Mouse (Mus musculus) MEL (cell line): ENCODE results near the gene Rtbdn. TPM values are rescaled to one million over a fixed set of nuclear protein-coding genes. Genes with fewer than 3 reads are reported as not detected.

Experiments used
- DNase-seq: peaks from one replicate; pipeline ENCODE4 v3.0.0; 2011; ENCODE audit warnings: low read depth, low spot score
- H3K27ac ChIP-seq: 2 replicates; pipeline ENCODE4 v1.5.1; 2012; ENCODE audit warnings: low read depth, mild to moderate bottlenecking, control low read depth, low read length, moderate library complexity; ENCODE audit not compliant: control insufficient read depth
- H3K27me3 ChIP-seq, 2 experiments: fragments of 150-350 bp in 1 of 2; sonication (generic) in 1 of 2; 2 replicates each; pipeline ENCODE4 v1.6.1; 2012; ENCODE audit warnings: low read length in 2 of 2, mild to moderate bottlenecking in 2 of 2, improper control_type of control experiment in 1 of 2, moderate library complexity in 1 of 2; ENCODE audit not compliant: insufficient read depth in 2 of 2, control insufficient read depth in 1 of 2
- H3K36me3 ChIP-seq, 2 experiments: 2 replicates each; pipeline ENCODE4 v1.6.1; 2012 to 2014; ENCODE audit warnings: low read length in 2 of 2, improper control_type of control experiment in 1 of 2, inconsistent platforms in 1 of 2, mild to moderate bottlenecking in 1 of 2; ENCODE audit not compliant: insufficient read depth in 2 of 2, control insufficient read depth in 1 of 2
- H3K4me1 ChIP-seq, 2 experiments: fragments of 150-350 bp in 1 of 2; sonication (generic) in 1 of 2; 2 replicates each; pipeline ENCODE4 v1.6.1; 2012; ENCODE audit warnings: low read length in 2 of 2, improper control_type of control experiment in 1 of 2, mild to moderate bottlenecking in 1 of 2; ENCODE audit not compliant: insufficient read depth in 2 of 2, control insufficient read depth in 1 of 2
- H3K4me3 ChIP-seq, 2 experiments: fragments of 150-350 bp in 1 of 2; sonication (generic) in 1 of 2; 2 replicates each; pipeline ENCODE4 v1.5.1; 2012; ENCODE audit warnings: low read depth in 2 of 2, low read length in 2 of 2, mild to moderate bottlenecking in 2 of 2, moderate library complexity in 2 of 2, control low read depth in 1 of 2, improper control_type of control experiment in 1 of 2; ENCODE audit not compliant: control insufficient read depth in 1 of 2, insufficient read depth in 1 of 2
- H3K79me2 ChIP-seq: 2 replicates; pipeline ENCODE4 v1.6.1; 2012; ENCODE audit warnings: mild to moderate bottlenecking, low read length, moderate library complexity; ENCODE audit not compliant: control insufficient read depth, poor library complexity, insufficient read depth
- H3K9ac ChIP-seq: 2 replicates; pipeline ENCODE4 v1.6.1; 2012; ENCODE audit warnings: low read depth, mild to moderate bottlenecking, control low read depth, low read length, moderate library complexity; ENCODE audit not compliant: control insufficient read depth, poor library complexity, severe bottlenecking
- H3K9me3 ChIP-seq: fragments of 150-350 bp; sonication (generic); replicated peaks from 2 replicates; pipeline ENCODE4 v1.6.1; 2012; ENCODE audit warnings: mild to moderate bottlenecking, low read length, improper control_type of control experiment, moderate library complexity; ENCODE audit not compliant: insufficient read depth
- BHLHE40 ChIP-seq: IDR thresholded peaks from 2 replicates; pipeline ENCODE4 v1.6.1; 2012; ENCODE audit warnings: low read depth, mild to moderate bottlenecking, inconsistent platforms, low read length, improper control_type of control experiment, borderline replicate concordance
- CHD1 ChIP-seq: IDR thresholded peaks from 2 replicates; pipeline ENCODE4 v1.6.1; 2012; ENCODE audit warnings: low read depth, mild to moderate bottlenecking, inconsistent platforms, low read length, improper control_type of control experiment
- CTCF ChIP-seq, 3 experiments: IDR thresholded peaks in 2 of 3; conservative IDR thresholded peaks in 1 of 3; 2 replicates each; pipeline ENCODE4 v1.5.1; 2011 to 2012; ENCODE audit warnings: low read length in 3 of 3, low read depth in 2 of 3, mild to moderate bottlenecking in 2 of 3, improper control_type of control experiment in 1 of 3, inconsistent platforms in 1 of 3, mixed read lengths in 1 of 3, moderate library complexity in 1 of 3; ENCODE audit not compliant: control insufficient read depth in 1 of 3, insufficient read depth in 1 of 3, poor library complexity in 1 of 3, severe bottlenecking in 1 of 3
- GATA1 ChIP-seq: IDR thresholded peaks from 2 replicates; pipeline ENCODE4 v1.6.1; 2011; ENCODE audit warnings: low read depth, low read length, improper control_type of control experiment
- JUND ChIP-seq: IDR thresholded peaks from 2 replicates; pipeline ENCODE4 v1.6.1; 2011; ENCODE audit warnings: low read depth, mild to moderate bottlenecking, improper control_type of control experiment, low read length
- MAX ChIP-seq: IDR thresholded peaks from 2 replicates; pipeline ENCODE4 v1.6.1; 2011; ENCODE audit warnings: low read length, improper control_type of control experiment
- MAZ ChIP-seq: IDR thresholded peaks from 2 replicates; pipeline ENCODE4 v1.6.1; 2012; ENCODE audit warnings: low read depth, mild to moderate bottlenecking, inconsistent platforms, low read length, improper control_type of control experiment
- MXI1 ChIP-seq: IDR thresholded peaks from 2 replicates; pipeline ENCODE4 v1.6.1; 2011; ENCODE audit warnings: mild to moderate bottlenecking, low read depth, low read length, improper control_type of control experiment
- MYB ChIP-seq: IDR thresholded peaks from 2 replicates; pipeline ENCODE4 v1.6.1; 2011; ENCODE audit warnings: mild to moderate bottlenecking, low read depth, low read length, improper control_type of control experiment
- NELFE ChIP-seq: IDR thresholded peaks from 2 replicates; pipeline ENCODE4 v1.6.1; 2011; ENCODE audit warnings: low read depth, low read length, improper control_type of control experiment
- NRF1 ChIP-seq: IDR thresholded peaks from 2 replicates; pipeline ENCODE4 v1.6.1; 2014; ENCODE audit warnings: low read depth, mild to moderate bottlenecking, inconsistent platforms, low read length, improper control_type of control experiment, moderate library complexity; ENCODE audit not compliant: poor library complexity, insufficient read depth, severe bottlenecking
- POLR2A ChIP-seq, 2 experiments: IDR thresholded peaks; 2 replicates each; pipeline ENCODE4 v1.6.1; 2011 to 2012; ENCODE audit warnings: low read length in 2 of 2, mild to moderate bottlenecking in 2 of 2, control low read depth in 1 of 2, improper control_type of control experiment in 1 of 2, low read depth in 1 of 2, moderate library complexity in 1 of 2; ENCODE audit not compliant: control insufficient read depth in 1 of 2, insufficient read depth in 1 of 2, poor library complexity in 1 of 2
- POLR2AphosphoS2 ChIP-seq: IDR thresholded peaks from 2 replicates; pipeline ENCODE4 v1.6.1; 2011; ENCODE audit warnings: low read length, improper control_type of control experiment
- RAD21 ChIP-seq: IDR thresholded peaks from 2 replicates; pipeline ENCODE4 v1.6.1; 2011; ENCODE audit warnings: mild to moderate bottlenecking, low read depth, low read length, improper control_type of control experiment
- SMC3 ChIP-seq: IDR thresholded peaks from 2 replicates; pipeline ENCODE4 v1.6.1; 2011; ENCODE audit warnings: low read depth, low read length, improper control_type of control experiment
- TAL1 ChIP-seq: IDR thresholded peaks from 2 replicates; pipeline ENCODE4 v1.6.1; 2012; ENCODE audit warnings: mild to moderate bottlenecking, inconsistent platforms, low read length, moderate library complexity, mixed read lengths
- TBP ChIP-seq: IDR thresholded peaks from 2 replicates; pipeline ENCODE4 v1.8.0; 2011; ENCODE audit warnings: low read depth, low read length, improper control_type of control experiment
- TCF12 ChIP-seq: IDR thresholded peaks from 2 replicates; pipeline ENCODE4 v1.6.1; 2014; ENCODE audit warnings: low read depth, mild to moderate bottlenecking, inconsistent platforms, low read length, improper control_type of control experiment, moderate library complexity
- UBTF ChIP-seq: IDR thresholded peaks from 2 replicates; pipeline ENCODE4 v1.6.1; 2012; ENCODE audit warnings: low read depth, mild to moderate bottlenecking, inconsistent platforms, low read length, improper control_type of control experiment, moderate library complexity, borderline replicate concordance; ENCODE audit not compliant: insufficient read depth
- USF2 ChIP-seq, 2 experiments: IDR thresholded peaks; 2 replicates each; pipeline ENCODE4 v1.6.1; 2011 to 2012; ENCODE audit warnings: improper control_type of control experiment in 2 of 2, low read length in 2 of 2, borderline replicate concordance in 1 of 2, inconsistent platforms in 1 of 2, low read depth in 1 of 2, mild to moderate bottlenecking in 1 of 2; ENCODE audit not compliant: insufficient read depth in 1 of 2
- ZC3H11A ChIP-seq: IDR thresholded peaks from 2 replicates; pipeline ENCODE4 v1.6.1; 2012; ENCODE audit warnings: low read depth, mild to moderate bottlenecking, inconsistent platforms, low read length, improper control_type of control experiment
- ZKSCAN1 ChIP-seq: IDR thresholded peaks from 2 replicates; pipeline ENCODE4 v1.6.1; 2012; ENCODE audit warnings: low read depth, mild to moderate bottlenecking, inconsistent platforms, low read length, improper control_type of control experiment, moderate library complexity
- ZMIZ1 ChIP-seq: IDR thresholded peaks from 2 replicates; pipeline ENCODE4 v1.6.1; 2012; ENCODE audit warnings: low read depth, mild to moderate bottlenecking, inconsistent platforms, low read length, improper control_type of control experiment, moderate library complexity
- ZNF384 ChIP-seq: IDR thresholded peaks from 2 replicates; pipeline ENCODE4 v1.6.1; 2012; ENCODE audit warnings: low read depth, mild to moderate bottlenecking, inconsistent platforms, low read length, improper control_type of control experiment
- polyA plus RNA-seq, 2 experiments: library from polyadenylated mRNA; stranded (reverse) in 1 of 2; unstranded in 1 of 2; fragments of >175 nt in 1 of 2; fragments of >200 nt in 1 of 2; gene quantifications; 2 replicates each; pipeline versions ENCODE4 v1.2.1 to v1.2.4; 2012; ENCODE audit warnings: low replicate concordance in 2 of 2, low read depth in 1 of 2; ENCODE audit not compliant: insufficient read length in 2 of 2, insufficient read depth in 1 of 2, missing spikeins in 1 of 2
- total RNA-seq: library from RNA; depleted of rRNA; stranded (reverse); fragments of 300-350 nt; gene quantifications from 2 replicates; pipeline ENCODE4 v1.2.3, GENCODE M21; 2012

The Rtbdn gene
- total and polyA plus RNA-seq, 3 experiments = 0.08 to 0.11 TPM; not detected in 1

- Histone ChIP-seq H3K79me2 (no peaks in the 10 kb centered on the region), H3K36me3 (peaks cover 0 to 3% of the 10 kb centered on the region in 2 experiments; a peak in 2 of 4 replicates)
- no peak for TF ChIP-seq TAL1
- no peak for TF ChIP-seq USF2 (IDR thresholded peaks at IDR 0.05; ENCODE audit: borderline replicate concordance in 1 of 2, insufficient read depth in 1 of 2, low read depth in 1 of 2, low read length in 2 of 2)
- no peak for TF ChIP-seq ZNF384
- no peak for TF ChIP-seq TCF12
- no peak for TF ChIP-seq POLR2A (IDR thresholded peaks at IDR 0.05; ENCODE audit: control insufficient read depth in 1 of 2, insufficient read depth in 1 of 2, low read depth in 1 of 2, low read length in 2 of 2, poor library complexity in 1 of 2)
These were observed 13.0 kb downstream of the Rtbdn start for GRCm38 (mm10) chr8:84959811-84960210.

GRCm38 (mm10) chr8:84963952-84964351 lies 17.2 kb downstream of the Rtbdn start:
- H3K4me1 ChIP-seq = peaks cover 5 to 26% of the 10 kb centered on the region in 2 experiments

More at GRCm38 (mm10) chr8:84959811-84960210, 13.0 kb downstream of the Rtbdn start:
- no peak for DNase-seq
- Histone ChIP-seq H3K9me3 (no peaks in the 10 kb centered on the region), H3K27me3 (no peaks in the 10 kb centered on the region), H3K9ac (no peak overlapping the region), H3K4me1 (no peaks in the 10 kb centered on the region), H3K27ac (no peak overlapping the region), H3K4me3 (no peak overlapping the region)

GRCm38 (mm10) chr8:84965731-84966291 lies 19.0 kb downstream of the Rtbdn start:
- Histone ChIP-seq H3K9ac (peak overlapping the region; percentile 84), H3K4me1 (peaks cover 5 to 28% of the 10 kb centered on the region in 2 experiments), H3K36me3 (peaks cover 0 to 19% of the 10 kb centered on the region in 2 experiments), H3K27ac (peak overlapping the region; percentile 84), H3K4me3 (peak overlapping the region; percentile 63 to 87), H3K9me3 (no peaks in the 10 kb centered on the region), H3K79me2 (peaks cover 18% of the 10 kb centered on the region), H3K27me3 (no peaks in the 10 kb centered on the region)
- DNase-seq = peak; percentile 99
- TF ChIP-seq ZC3H11A = no peak
- no peak for TF ChIP-seq CHD1
- TF ChIP-seq BHLHE40 = no peak
- TF ChIP-seq SMC3 = no peak
- TF ChIP-seq NRF1 = peak; percentile 89
- TF ChIP-seq TAL1 = no peak
- TF ChIP-seq UBTF = no peak
- no peak for TF ChIP-seq JUND
- TF ChIP-seq MXI1 = peak; percentile 97
- TF ChIP-seq RAD21 = no peak
- no peak; the same call in 1 of the 2 replicates for TF ChIP-seq POLR2AphosphoS2
- no peak for TF ChIP-seq ZNF384
- no peak for TF ChIP-seq MAZ
- TF ChIP-seq ZKSCAN1 = no peak
- TF ChIP-seq POLR2A (IDR thresholded peaks at IDR 0.05; ENCODE audit: control insufficient read depth in 1 of 2, insufficient read depth in 1 of 2, low read depth in 1 of 2, low read length in 2 of 2, poor library complexity in 1 of 2) = peak; percentile 73 to 84
- TF ChIP-seq NELFE = peak; percentile 69
- no peak for TF ChIP-seq ZMIZ1
- TF ChIP-seq MAX = peak; percentile 82
- no peak for TF ChIP-seq TCF12
- TF ChIP-seq MYB = no peak

More at GRCm38 (mm10) chr8:84963952-84964351, 17.2 kb downstream of the Rtbdn start:
- Histone ChIP-seq H3K9me3 (no peaks in the 10 kb centered on the region), H3K9ac (no peak overlapping the region), H3K27ac (no peak overlapping the region), H3K36me3 (peaks cover 0 to 19% of the 10 kb centered on the region in 2 experiments), H3K4me3 (no peak overlapping the region), H3K27me3 (no peaks in the 10 kb centered on the region), H3K79me2 (peaks cover under 1% of the 10 kb centered on the region)
- DNase-seq = no peak
- TF ChIP-seq CHD1 (no peak), GATA1 (no peak), MAX (no peak), TBP (0 out of 2 replicates have a peak, but pooled peaks have one; percentile 32), USF2 (IDR thresholded peaks at IDR 0.05; ENCODE audit: borderline replicate concordance in 1 of 2, insufficient read depth in 1 of 2, low read depth in 1 of 2, low read length in 2 of 2) (no peak), CTCF (IDR thresholded peaks at IDR 0.05 in 2 of 3, conservative IDR thresholded peaks at IDR 0.05 in 1 of 3; ENCODE audit: control insufficient read depth in 1 of 3, insufficient read depth in 1 of 3, low read depth in 2 of 3, low read length in 3 of 3, poor library complexity in 1 of 3, severe bottlenecking in 1 of 3) (peak in 2 of 3 experiments; percentile 6 to 16; a peak in 1 of 6 replicates), RAD21 (no peak)
